ENCODE assay signal across 14 mouse cellular contexts in genomic region chr3:30349279-30349678, GRCm38 (mm10).
DNase-seq lines count a peak whose midpoint lies in the region; ATAC-seq and TF ChIP-seq lines count a peak whose summit lies in the region.
"Had no signal": no experiment of that assay in that cellular context is flagged by ENCODE, and none has a peak within 500 bp of the region (broad histone marks: within the 10 kb centered on the region; RNA-seq: fewer than 3 reads in every experiment).

No protein-coding gene starts in this region.

- H3K4me2 ChIP-seq in hindbrain, postnatal 0 days (ENCODE audit: low read depth, low read length): no peak overlapping the region
- H3K4me2 ChIP-seq in hindbrain, embryonic 12.5 days (replicated peaks): no peak overlapping the region
- no peak overlapping the region for H3K4me2 ChIP-seq in midbrain, embryonic 14.5 days (ENCODE audit: low read length)
- H3K4me2 ChIP-seq: liver, embryonic 12.5 days had no signal

- 28% methylated on average over 7 of the region's 7 CpGs for WGBS in hindbrain, postnatal 0 days
- 40% methylated on average over 7 of the region's 7 CpGs for WGBS in hindbrain, embryonic 12.5 days
- WGBS in embryonic facial prominence, embryonic 10.5 days: 32% methylated on average over 7 of the region's 7 CpGs
- 39% methylated on average over 7 of the region's 7 CpGs for WGBS in midbrain, embryonic 14.5 days

- H3K27me3 ChIP-seq in hindbrain, postnatal 0 days (ENCODE audit: insufficient read depth, low read length): no peaks in the 10 kb centered on the region
- no peaks in the 10 kb centered on the region for H3K27me3 ChIP-seq in hindbrain, embryonic 12.5 days
- H3K27me3 ChIP-seq in embryonic facial prominence, embryonic 10.5 days (replicated peaks; ENCODE audit: low read depth, poor library complexity, severe bottlenecking): peaks cover 6% of the 10 kb centered on the region; the same call in 1 of the 2 replicates
- H3K27me3 ChIP-seq in midbrain, embryonic 14.5 days (ENCODE audit: control insufficient read depth, insufficient read depth, low read length): no peaks in the 10 kb centered on the region
- H3K27me3 ChIP-seq: liver, embryonic 12.5 days had no signal

- no peak overlapping the region for H3K9ac ChIP-seq in hindbrain, postnatal 0 days (replicated peaks; ENCODE audit: low read length)
- no peak overlapping the region for H3K9ac ChIP-seq in hindbrain, embryonic 12.5 days
- no peak overlapping the region for H3K9ac ChIP-seq in midbrain, embryonic 14.5 days (replicated peaks; ENCODE audit: low read length)
- H3K9ac ChIP-seq: liver, embryonic 12.5 days had no signal

- TF ChIP-seq CTCF in hindbrain, postnatal 0 days (IDR thresholded peaks at IDR 0.05; ENCODE audit: low read depth): peak; percentile 50

- H3K9me3 ChIP-seq in hindbrain, postnatal 0 days (ENCODE audit: low read length): no peaks in the 10 kb centered on the region
- H3K9me3 ChIP-seq in hindbrain, embryonic 12.5 days (replicated peaks): no peaks in the 10 kb centered on the region
- no peaks in the 10 kb centered on the region for H3K9me3 ChIP-seq in embryonic facial prominence, embryonic 10.5 days
- H3K9me3 ChIP-seq in midbrain, embryonic 14.5 days (ENCODE audit: control insufficient read depth, low read length): no peaks in the 10 kb centered on the region
- H3K9me3 ChIP-seq: liver, embryonic 12.5 days had no signal

- no peaks in the 10 kb centered on the region for H3K4me1 ChIP-seq in hindbrain, postnatal 0 days (ENCODE audit: insufficient read depth, low read length)
- peaks cover 2% of the 10 kb centered on the region; the same call in 1 of the 2 replicates for H3K4me1 ChIP-seq in hindbrain, embryonic 12.5 days
- peaks cover 7% of the 10 kb centered on the region for H3K4me1 ChIP-seq in embryonic facial prominence, embryonic 10.5 days
- no peaks in the 10 kb centered on the region for H3K4me1 ChIP-seq in midbrain, embryonic 14.5 days (ENCODE audit: control insufficient read depth, insufficient read depth, low read length)

- H3K27ac ChIP-seq in hindbrain, postnatal 0 days: no peak overlapping the region
- H3K27ac ChIP-seq in hindbrain, embryonic 12.5 days: no peak overlapping the region
- no peak overlapping the region for H3K27ac ChIP-seq in embryonic facial prominence, embryonic 10.5 days (replicated peaks)
- no peak overlapping the region for H3K27ac ChIP-seq in midbrain, embryonic 14.5 days (replicated peaks; ENCODE audit: low read depth, low read length)
- H3K27ac ChIP-seq: liver, embryonic 12.5 days; macrophage had no signal

- no peaks in the 10 kb centered on the region for H3K36me3 ChIP-seq in hindbrain, postnatal 0 days (ENCODE audit: insufficient read depth, low read length)
- H3K36me3 ChIP-seq in hindbrain, embryonic 12.5 days: no peaks in the 10 kb centered on the region
- H3K36me3 ChIP-seq in embryonic facial prominence, embryonic 10.5 days (replicated peaks): no peaks in the 10 kb centered on the region
- H3K36me3 ChIP-seq in midbrain, embryonic 14.5 days (ENCODE audit: control insufficient read depth, insufficient read depth, low read length): no peaks in the 10 kb centered on the region
- H3K36me3 ChIP-seq: liver, embryonic 12.5 days had no signal

- peak; percentile 35 for DNase-seq in hindbrain, postnatal 0 days (ENCODE audit: low spot score)
- peak; percentile 4 for DNase-seq in brain, adult 2 months (ENCODE audit: low read depth, low spot score)
- peak; percentile 21 for DNase-seq in embryonic facial prominence, embryonic 10.5 days (ENCODE audit: low spot score)
- peak; percentile 64 for DNase-seq in midbrain, embryonic 14.5 days
- no peak for DNase-seq in thymus, postnatal 36 days
- no peak for DNase-seq in right cerebral cortex, adult 18-20 months
- DNase-seq in adipocyte (ENCODE audit: low spot score): no peak
- DNase-seq: cerebellum, adult 9-11 months; heart, postnatal 36 days; kidney, adult 2 months had no signal

- peak; percentile 32; the same call in 1 of the 2 replicates for ATAC-seq in hindbrain, postnatal 0 days
- ATAC-seq in hindbrain, embryonic 12.5 days (ENCODE audit: low FRiP score): no peak
- ATAC-seq in midbrain, embryonic 14.5 days (ENCODE audit: low FRiP score, low TSS enrichment): peak; percentile 67; the same call in 1 of the 2 replicates
- ATAC-seq: activated CD4-positive, CD25-positive, alpha-beta regulatory T cell, adult 4 months; liver, embryonic 12.5 days had no signal

- H3K4me3 ChIP-seq in hindbrain, postnatal 0 days (ENCODE audit: low read length): no peak overlapping the region
- no peak overlapping the region for H3K4me3 ChIP-seq in hindbrain, embryonic 12.5 days
- H3K4me3 ChIP-seq in embryonic facial prominence, embryonic 10.5 days: no peak overlapping the region
- H3K4me3 ChIP-seq in midbrain, embryonic 14.5 days (replicated peaks; ENCODE audit: low read depth, low read length): no peak overlapping the region
- H3K4me3 ChIP-seq: liver, embryonic 12.5 days had no signal

Comparison
In these comparisons a context has a peak if more than half of its experiments do, and no peak if none do; other contexts are left out.
1. DNase-seq: peak in hindbrain, postnatal 0 days (single experiment), brain, adult 2 months (single experiment), embryonic facial prominence, embryonic 10.5 days (single experiment) and midbrain, embryonic 14.5 days (single experiment); none in thymus, postnatal 36 days (0 of 2), right cerebral cortex, adult 18-20 months (single experiment) and adipocyte (single experiment).